Mouse (Mus musculus) lung, embryonic 16.5 days (tissue): ENCODE results near the gene Slirp. TPM values are rescaled to one million over a fixed set of nuclear protein-coding genes. Genes with fewer than 3 reads are reported as not detected.

Experiments
- ATAC-seq: fragments of 200-750 bp; cut with Nextera tagmentation; 2 replicates; pipeline ENCODE4 v1.8.0; 2017; ENCODE audit warnings: low read depth, mild to moderate bottlenecking, moderate library complexity
- H3K27ac ChIP-seq: fragments of 300-500 bp; sonication (generic); 2 replicates; pipeline ENCODE4 v1.5.1; 2014; ENCODE audit warnings: mild to moderate bottlenecking, control low read depth, low read length
- H3K27me3 ChIP-seq: fragments of 300-500 bp; sonication (generic); 2 replicates; pipeline ENCODE4 v1.6.1; 2014; ENCODE audit warnings: low read depth, low read length, mixed read lengths; ENCODE audit not compliant: control insufficient read depth, insufficient read depth
- H3K36me3 ChIP-seq: fragments of 300-500 bp; sonication (generic); 2 replicates; pipeline ENCODE4 v1.6.1; 2014; ENCODE audit warnings: low read length; ENCODE audit not compliant: control insufficient read depth, insufficient read depth
- H3K4me1 ChIP-seq: fragments of 300-500 bp; sonication (generic); replicated peaks from 2 replicates; pipeline ENCODE4 v1.6.1; 2014; ENCODE audit warnings: low read length, mixed read lengths; ENCODE audit not compliant: control insufficient read depth, insufficient read depth
- H3K4me2 ChIP-seq: fragments of 300-500 bp; sonication (generic); 2 replicates; pipeline ENCODE4 v1.6.1; 2014; ENCODE audit warnings: low read depth, low read length, control low read depth
- H3K4me3 ChIP-seq: fragments of 300-500 bp; sonication (generic); 2 replicates; pipeline ENCODE4 v1.5.1; 2014; ENCODE audit warnings: mild to moderate bottlenecking, low read length, control low read depth
- H3K9ac ChIP-seq: fragments of 300-500 bp; sonication (generic); 2 replicates; pipeline ENCODE4 v1.6.1; 2014; ENCODE audit warnings: low read length, control low read depth
- H3K9me3 ChIP-seq: fragments of 300-500 bp; sonication (generic); 2 replicates; pipeline ENCODE4 v1.6.1; 2016; ENCODE audit warnings: low read length; ENCODE audit not compliant: control insufficient read depth
- WGBS: fragments of 180-500 bp; shearing (Covaris S2); extraction: QIAGEN DNeasy Blood & Tissue Kit; methylation state at CpG from one replicate; pipeline ENCODE4 v1.1.7; 2014; 5-methylcytosine and 5-hydroxymethylcytosine counted together
- polyA plus RNA-seq: library from polyadenylated mRNA; unstranded; fragments of >200 nt; fragmentation: Nextera tagmentation; extraction: Ambion mirVana; gene quantifications from 2 replicates; pipeline ENCODE4 v1.2.1, GENCODE M21; 2015

Slirp gene
- polyA plus RNA-seq, 1 experiment from 2014 or later: 303 TPM

DNA sequence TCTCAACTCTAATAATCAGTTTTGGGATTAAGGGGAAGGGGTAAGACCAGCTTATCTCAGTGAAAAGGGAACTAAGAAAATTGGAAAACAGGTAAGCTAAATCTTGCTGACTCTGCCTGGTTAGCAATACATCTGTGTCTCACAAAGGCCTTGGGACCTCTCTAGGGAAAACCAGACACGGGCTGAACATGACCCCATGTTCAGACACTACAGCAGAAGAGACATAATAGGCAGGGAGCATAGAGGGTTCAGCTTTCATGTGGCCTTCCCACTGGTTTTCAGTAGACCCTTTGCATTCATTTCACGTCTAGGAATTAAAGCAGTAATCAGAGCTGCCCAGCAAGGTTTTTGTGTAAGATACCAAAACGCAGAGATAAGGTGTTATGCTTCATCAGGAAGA is 19.2 kb upstream of the Slirp start:
- Histone ChIP-seq H3K4me3 (no peak overlapping the region), H3K4me2 (no peak overlapping the region), H3K27ac (no peak overlapping the region), H3K9me3 (no peaks in the 10 kb centered on the region), H3K27me3 (no peaks in the 10 kb centered on the region), H3K36me3 (peaks cover 42% of the 10 kb centered on the region), H3K4me1 (no peaks in the 10 kb centered on the region), H3K9ac (no peak overlapping the region)
- 47% methylated on average over 3 of the region's 3 CpGs for WGBS
- no peak for ATAC-seq

DNA sequence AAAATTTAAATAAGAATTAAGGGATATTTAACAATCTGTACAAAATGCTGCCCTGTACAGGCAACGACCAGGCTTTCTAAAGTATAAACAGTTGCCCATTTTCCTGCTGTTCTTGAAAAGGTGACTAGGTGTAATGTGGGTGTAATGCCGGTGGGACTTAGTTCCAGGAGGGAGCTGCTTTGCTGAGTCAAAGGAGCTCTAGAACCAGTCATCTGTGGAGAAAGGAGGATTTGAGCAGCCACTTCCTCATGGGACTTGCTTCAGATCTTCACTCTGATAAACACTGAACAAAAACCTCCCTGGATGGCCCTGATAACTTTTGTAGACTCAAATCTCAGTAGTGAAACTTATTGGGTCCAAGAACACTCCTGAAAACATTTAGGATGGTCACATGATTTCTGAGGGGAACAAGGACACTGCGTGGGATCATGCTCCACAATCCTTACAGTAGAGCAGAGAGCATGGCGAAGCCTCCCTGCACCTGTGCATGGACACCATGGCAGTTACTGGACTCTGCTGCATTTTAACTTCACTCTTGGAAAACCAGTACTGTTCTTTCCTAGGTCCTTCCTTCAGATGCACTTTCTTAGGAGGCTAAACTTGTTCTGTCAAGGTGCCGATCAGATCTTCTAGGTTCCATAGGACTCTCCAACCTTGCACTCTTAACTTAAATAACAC is 17.2 kb upstream of the Slirp start:
- Histone ChIP-seq H3K4me1 (no peaks in the 10 kb centered on the region), H3K9me3 (no peaks in the 10 kb centered on the region), H3K9ac (no peak overlapping the region), H3K27me3 (no peaks in the 10 kb centered on the region), H3K4me3 (no peak overlapping the region), H3K27ac (no peak overlapping the region), H3K36me3 (peaks cover 59% of the 10 kb centered on the region), H3K4me2 (no peak overlapping the region)
- WGBS: 92% methylated on average over 5 of the region's 5 CpGs
- ATAC-seq: no peak

DNA sequence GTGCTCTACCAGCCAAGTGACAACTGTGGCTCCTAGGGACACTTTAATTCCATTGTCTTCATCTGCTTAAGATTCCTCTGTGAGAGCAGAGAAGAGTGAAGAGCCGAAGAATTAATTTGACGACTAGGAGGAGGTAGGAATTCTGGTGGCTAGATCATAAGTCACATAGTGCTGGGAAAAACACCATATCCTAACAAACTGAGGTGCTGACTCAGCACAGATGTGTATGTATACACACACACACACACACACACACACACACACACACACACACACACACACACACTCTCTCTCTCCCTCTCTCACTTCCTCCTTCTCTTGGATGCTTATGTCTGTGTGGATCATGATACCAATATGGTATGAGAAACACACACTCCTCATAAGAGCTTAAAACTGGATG is 15.4 kb upstream of the Slirp start:
- H3K4me3 ChIP-seq: no peak overlapping the region
- H3K4me2 ChIP-seq: no peak overlapping the region
- WGBS: 87% methylated on average over 2 of the region's 2 CpGs
- no peak overlapping the region for H3K27ac ChIP-seq
- no peak overlapping the region for H3K9ac ChIP-seq
- H3K9me3 ChIP-seq: no peaks in the 10 kb centered on the region
- no peak for ATAC-seq
- H3K27me3 ChIP-seq: no peaks in the 10 kb centered on the region
- H3K36me3 ChIP-seq: peaks cover 67% of the 10 kb centered on the region
- H3K4me1 ChIP-seq: no peaks in the 10 kb centered on the region

DNA sequence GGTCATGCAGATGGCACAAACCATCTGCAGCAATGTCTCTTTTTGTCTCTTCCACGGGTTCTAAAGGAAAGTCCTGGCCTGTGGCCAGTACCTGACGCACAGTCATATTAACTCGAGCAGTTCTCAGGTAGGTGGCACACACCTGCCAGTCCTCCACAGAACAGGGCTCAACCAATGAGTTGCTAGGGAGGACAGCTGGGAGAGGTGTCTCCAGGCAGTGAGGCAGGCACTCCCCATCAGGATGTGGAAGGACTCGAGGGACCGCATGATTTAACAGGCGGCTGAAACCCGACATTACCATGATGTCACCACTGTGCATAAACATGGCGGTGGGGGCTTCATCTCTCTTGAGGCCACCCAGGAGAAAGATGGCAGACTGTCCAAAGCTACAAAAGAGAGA is 14.8 kb upstream of the Slirp start:
- H3K4me3 ChIP-seq: no peak overlapping the region
- H3K27me3 ChIP-seq: no peaks in the 10 kb centered on the region
- H3K9ac ChIP-seq: no peak overlapping the region
- H3K4me2 ChIP-seq: no peak overlapping the region
- H3K4me1 ChIP-seq: no peaks in the 10 kb centered on the region
- no peak for ATAC-seq
- WGBS: 72% methylated on average over 8 of the region's 8 CpGs
- H3K9me3 ChIP-seq: no peaks in the 10 kb centered on the region
- H3K27ac ChIP-seq: no peak overlapping the region
- peaks cover 67% of the 10 kb centered on the region for H3K36me3 ChIP-seq

DNA sequence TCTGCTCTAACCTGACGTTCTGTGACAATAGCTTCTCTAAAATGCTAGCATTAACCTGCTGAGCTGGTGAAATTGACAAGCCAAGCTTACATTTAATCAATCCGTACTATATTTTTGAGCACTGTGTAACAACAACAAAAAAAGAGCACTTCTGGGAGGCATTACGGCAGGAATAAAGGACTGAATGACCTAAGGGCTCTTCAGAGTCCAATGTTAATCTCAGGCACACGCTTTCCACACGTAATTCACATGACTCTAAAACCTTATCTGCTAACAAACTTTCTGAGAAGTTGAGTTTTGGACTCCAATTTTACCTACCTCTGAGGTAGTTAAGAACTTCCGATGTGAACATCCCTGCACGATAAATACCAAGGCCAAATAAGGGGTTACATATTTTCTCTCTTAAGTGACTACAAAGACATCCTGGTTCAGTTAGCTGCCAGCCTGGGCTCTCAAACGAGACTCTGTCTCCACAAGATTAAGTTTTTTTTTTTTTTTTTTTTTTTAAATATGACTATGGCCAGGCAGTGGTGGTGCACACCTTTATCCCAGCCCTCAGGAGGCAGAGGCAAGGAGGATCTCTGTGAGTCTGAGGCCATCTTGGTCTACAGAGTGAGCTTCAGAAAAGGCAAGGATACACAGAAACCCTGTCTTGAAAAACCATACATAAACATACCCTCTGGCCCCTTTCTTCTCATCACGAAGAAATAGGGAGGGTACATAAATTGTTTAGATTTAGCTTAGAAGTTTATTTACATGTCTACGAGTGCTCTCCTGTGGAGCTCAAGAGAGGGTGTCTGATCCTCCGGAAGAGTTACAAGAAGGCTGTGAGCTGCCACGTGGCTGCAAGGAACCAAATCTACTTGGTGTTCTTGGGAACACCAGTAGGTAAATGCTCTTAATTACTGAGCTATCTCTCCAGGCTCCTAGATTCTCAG is 1.2 kb upstream of the Slirp start:
- H3K4me1 ChIP-seq: peaks cover 15% of the 10 kb centered on the region
- H3K27ac ChIP-seq: peak overlapping the region; percentile 53; the same call in 1 of the 2 replicates
- peaks cover 27% of the 10 kb centered on the region for H3K36me3 ChIP-seq
- peak overlapping the region; percentile 91 for H3K4me2 ChIP-seq
- no peak for ATAC-seq
- peak overlapping the region; percentile 95 for H3K9ac ChIP-seq
- H3K9me3 ChIP-seq: no peaks in the 10 kb centered on the region
- H3K4me3 ChIP-seq: peak overlapping the region; percentile 98
- WGBS: 13% methylated on average over 12 of the region's 12 CpGs
- no peaks in the 10 kb centered on the region for H3K27me3 ChIP-seq

DNA sequence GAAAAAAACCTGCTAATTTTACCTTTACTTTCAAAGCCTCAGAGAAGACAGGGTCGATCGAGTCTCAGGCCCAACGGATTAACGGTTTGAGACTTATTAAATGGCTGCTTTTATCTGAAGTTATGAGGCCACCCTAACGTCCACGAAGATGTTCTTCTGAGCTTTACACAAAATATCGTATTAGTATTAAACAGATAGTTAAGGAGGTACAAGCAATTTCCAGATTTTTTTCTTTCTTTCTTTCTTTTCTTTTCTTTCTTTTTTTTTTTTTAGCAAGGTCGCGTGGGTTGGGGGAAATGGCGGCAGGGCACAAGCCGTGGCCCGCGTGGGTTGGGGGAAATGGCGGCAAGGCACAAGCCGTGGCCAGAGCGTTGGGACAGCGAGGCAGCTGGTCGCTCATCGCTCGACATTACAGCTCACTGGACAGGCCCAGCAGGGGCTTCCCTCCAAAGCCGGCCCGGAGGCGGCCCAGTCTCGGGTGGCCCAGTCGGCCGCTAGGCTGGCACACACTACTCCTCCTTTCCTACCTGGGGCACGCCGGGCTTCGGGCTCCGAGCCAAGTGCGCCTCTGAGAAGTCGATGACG is 489 bp upstream of the Slirp start:
- peak overlapping the region; percentile 88 for H3K27ac ChIP-seq
- peaks cover 15% of the 10 kb centered on the region for H3K4me1 ChIP-seq
- peak overlapping the region; percentile 98 for H3K4me3 ChIP-seq
- peak overlapping the region; percentile 95 for H3K9ac ChIP-seq
- peaks cover 23% of the 10 kb centered on the region for H3K36me3 ChIP-seq
- peak; percentile 86 for ATAC-seq
- H3K9me3 ChIP-seq: no peaks in the 10 kb centered on the region
- peak overlapping the region; percentile 91 for H3K4me2 ChIP-seq
- no peaks in the 10 kb centered on the region for H3K27me3 ChIP-seq
- WGBS: under 1% methylated on average over 33 of the region's 33 CpGs

DNA sequence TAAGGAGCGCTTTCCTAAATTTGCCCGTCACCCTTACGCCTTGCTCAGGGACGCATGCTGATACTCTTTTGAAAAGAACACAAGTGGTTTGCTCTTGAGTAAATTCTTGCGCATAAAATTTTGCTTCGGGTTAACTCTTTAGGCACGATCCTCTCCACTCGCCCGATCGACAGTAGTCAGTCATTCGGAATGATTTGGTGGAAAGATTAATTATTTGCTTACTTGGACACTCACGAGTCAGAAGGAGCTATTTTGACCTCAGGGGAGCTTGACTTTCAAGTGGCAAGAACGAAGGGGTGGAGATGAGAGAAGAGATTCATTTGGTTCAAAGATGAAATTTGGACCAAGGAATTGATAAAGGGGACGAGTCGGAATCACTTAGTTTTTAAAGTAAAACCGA is 515 bp downstream of the Slirp start:
- Histone ChIP-seq H3K9me3 (no peaks in the 10 kb centered on the region), H3K36me3 (peaks cover 26% of the 10 kb centered on the region), H3K9ac (peak overlapping the region; percentile 95), H3K27me3 (no peaks in the 10 kb centered on the region), H3K4me2 (peak overlapping the region; percentile 91), H3K27ac (no peak overlapping the region), H3K4me1 (peaks cover 15% of the 10 kb centered on the region), H3K4me3 (peak overlapping the region; percentile 98)
- 2% methylated on average over 16 of the region's 16 CpGs for WGBS
- 0 out of 2 replicates have a peak, but pooled peaks have one; percentile 4 for ATAC-seq

DNA sequence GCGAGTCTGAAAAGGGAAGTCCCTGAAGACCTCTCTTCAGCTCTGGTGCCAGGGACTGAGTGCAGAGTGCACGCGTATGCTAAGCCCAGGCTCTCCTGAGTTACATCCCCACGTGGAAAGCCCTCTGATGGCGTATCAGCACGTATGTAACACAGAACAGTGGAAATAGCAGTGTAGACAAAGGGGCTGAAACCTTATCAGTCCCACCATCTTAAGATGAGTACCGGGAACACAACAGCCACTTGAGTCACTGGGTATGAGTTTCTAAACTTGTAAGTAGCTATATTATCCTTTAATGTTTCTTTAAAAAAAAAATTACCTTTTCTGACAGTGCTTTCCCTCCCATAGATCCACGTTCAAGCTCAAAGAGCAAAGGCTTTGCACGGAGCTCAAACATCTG is 5.8 kb downstream of the Slirp start:
- no peaks in the 10 kb centered on the region for H3K9me3 ChIP-seq
- WGBS: 79% methylated on average over 9 of the region's 9 CpGs
- no peaks in the 10 kb centered on the region for H3K27me3 ChIP-seq
- H3K4me2 ChIP-seq: no peak overlapping the region
- H3K27ac ChIP-seq: no peak overlapping the region
- no peak overlapping the region for H3K9ac ChIP-seq
- no peak for ATAC-seq
- H3K4me1 ChIP-seq: peaks cover 4% of the 10 kb centered on the region; the same call in 1 of the 2 replicates
- peaks cover 56% of the 10 kb centered on the region for H3K36me3 ChIP-seq
- H3K4me3 ChIP-seq: no peak overlapping the region

DNA sequence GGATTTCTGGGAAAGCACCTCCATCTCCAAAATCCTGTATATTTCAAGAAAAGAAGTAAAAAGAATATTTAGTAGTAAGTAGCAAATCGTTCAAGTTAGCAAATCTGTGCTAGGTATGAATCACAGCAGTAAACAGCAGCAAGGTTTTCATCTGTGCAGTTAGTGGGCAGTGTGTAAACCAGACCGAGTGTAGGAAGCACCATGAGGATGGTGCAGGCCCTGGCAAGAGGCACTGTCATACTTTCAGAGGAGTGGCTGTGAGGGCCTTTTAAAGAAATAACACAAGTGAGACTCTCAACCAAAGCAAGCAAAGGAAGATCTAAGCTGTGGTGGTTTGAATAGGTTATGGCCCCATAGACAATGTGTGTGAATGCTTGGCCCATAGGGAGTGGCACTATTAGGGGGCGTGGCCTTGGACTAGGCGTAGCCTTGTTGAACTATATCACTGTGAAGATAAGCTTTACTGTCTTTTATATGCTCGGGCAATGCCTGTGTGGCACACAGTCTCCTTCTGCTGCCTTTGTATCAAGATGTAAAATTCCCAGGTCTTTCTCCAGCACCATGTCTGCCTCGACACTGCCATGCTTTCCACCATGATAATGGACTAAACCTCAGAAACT is 21.1 kb downstream of the Slirp start:
- Histone ChIP-seq H3K27me3 (no peaks in the 10 kb centered on the region), H3K27ac (no peak overlapping the region), H3K4me2 (no peak overlapping the region), H3K9ac (no peak overlapping the region), H3K9me3 (no peaks in the 10 kb centered on the region), H3K4me1 (no peaks in the 10 kb centered on the region), H3K4me3 (no peak overlapping the region), H3K36me3 (peaks cover 42% of the 10 kb centered on the region)
- no peak for ATAC-seq
- WGBS: 82% methylated on average over 6 of the region's 6 CpGs
